Mouse (Mus musculus) brown adipose tissue, adult 24 weeks (tissue): ENCODE results near the gene Hist1h2bj. TPM values are rescaled to one million over a fixed set of nuclear protein-coding genes. Genes with fewer than 3 reads are reported as not detected.
"Not testable (repeated sequence)": the region's sequence is repeated elsewhere in the genome, so short reads cannot be mapped to it uniquely, and the experiment has no call there.

ENCODE experiments used
- H3K27ac ChIP-seq: fragments of 200-500 bp; replicated peaks from 2 replicates; pipeline ENCODE4 v1.5.1; 2012; ENCODE audit warnings: low read depth, mild to moderate bottlenecking, low read length
- H3K4me1 ChIP-seq: fragments of 200-500 bp; 2 replicates; pipeline ENCODE4 v1.6.1; 2012; ENCODE audit warnings: low read length, mixed read lengths; ENCODE audit not compliant: control insufficient read depth, insufficient read depth, insufficient read length
- H3K4me3 ChIP-seq: fragments of 200-500 bp; 2 replicates; pipeline ENCODE4 v1.5.1; 2012; ENCODE audit warnings: low read depth, mild to moderate bottlenecking, low read length, moderate library complexity; ENCODE audit not compliant: insufficient read depth
- polyA plus RNA-seq: library from polyadenylated mRNA; stranded (reverse); fragments of >200 nt; gene quantifications from 2 replicates; pipeline ENCODE4 v1.2.4, GENCODE M21; 2012; ENCODE audit not compliant: missing spikeins, insufficient read depth, insufficient read length

The Hist1h2bj gene
- polyA plus RNA-seq, 1 experiment: not detected

DNA sequence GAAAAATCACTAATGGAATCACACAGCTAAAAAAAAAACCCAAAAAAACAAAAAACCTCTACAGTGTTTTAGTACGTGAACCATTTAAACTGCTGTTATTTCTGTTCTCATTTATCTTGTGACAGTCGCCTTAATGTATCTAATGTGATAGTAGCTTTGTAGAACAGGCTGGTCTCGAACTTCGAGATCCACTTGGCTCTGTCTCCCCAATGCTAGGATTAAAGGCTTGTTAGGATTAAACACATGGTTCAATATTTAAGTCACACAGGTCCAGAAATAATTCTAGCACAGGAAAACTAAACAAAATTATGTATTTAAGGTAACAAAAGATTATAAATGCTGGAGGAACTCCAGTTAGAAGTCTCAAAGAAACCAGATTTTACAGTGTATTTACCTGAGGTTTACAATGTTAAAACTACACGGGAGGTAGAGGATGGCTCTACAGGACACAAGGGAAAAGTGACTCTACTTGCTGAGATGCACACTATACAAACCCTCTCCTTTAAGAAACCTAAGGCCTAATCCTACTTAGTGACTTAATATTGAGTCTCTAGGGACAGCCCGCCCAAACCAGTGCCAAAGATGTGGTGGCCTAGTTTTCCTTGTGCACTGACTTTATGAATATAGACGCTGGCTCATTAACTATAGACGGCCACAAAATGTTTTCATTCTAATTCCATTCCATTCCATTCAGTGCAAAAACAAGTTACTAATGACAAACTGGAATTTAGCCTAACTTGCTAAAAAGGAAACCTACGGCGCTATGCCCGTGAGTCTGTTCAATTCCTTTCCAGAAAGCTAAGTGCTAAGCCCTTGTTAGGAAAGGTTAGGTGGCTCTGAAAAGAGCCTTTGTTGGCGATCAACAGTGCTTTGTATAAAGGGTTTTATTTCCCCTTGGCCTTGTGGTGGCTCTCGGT lies 1.1 kb upstream of the Hist1h2bj start:
- no peaks in the 10 kb centered on the region; the same call in 1 of the 2 replicates for H3K4me1 ChIP-seq
- 0 out of 2 replicates have a peak overlapping the region, but pooled peaks have one; percentile 11 for H3K4me3 ChIP-seq
- H3K27ac ChIP-seq: no peak overlapping the region

GRCm38 (mm10) chr13:22043503-22044431 lies 753 bp downstream of the Hist1h2bj start:
- H3K4me1 ChIP-seq: no peaks in the 10 kb centered on the region; the same call in 1 of the 2 replicates
- peak overlapping the region; percentile 59 for H3K4me3 ChIP-seq
- H3K27ac ChIP-seq: no peak overlapping the region

- no peak overlapping the region for H3K27ac ChIP-seq
- H3K4me3 ChIP-seq: no peak overlapping the region
- H3K4me1 ChIP-seq: no peaks in the 10 kb centered on the region; the same call in 1 of the 2 replicates
Observed at GRCm38 (mm10) chr13:22044432-22045155, 1.6 kb downstream of the Hist1h2bj start.

DNA sequence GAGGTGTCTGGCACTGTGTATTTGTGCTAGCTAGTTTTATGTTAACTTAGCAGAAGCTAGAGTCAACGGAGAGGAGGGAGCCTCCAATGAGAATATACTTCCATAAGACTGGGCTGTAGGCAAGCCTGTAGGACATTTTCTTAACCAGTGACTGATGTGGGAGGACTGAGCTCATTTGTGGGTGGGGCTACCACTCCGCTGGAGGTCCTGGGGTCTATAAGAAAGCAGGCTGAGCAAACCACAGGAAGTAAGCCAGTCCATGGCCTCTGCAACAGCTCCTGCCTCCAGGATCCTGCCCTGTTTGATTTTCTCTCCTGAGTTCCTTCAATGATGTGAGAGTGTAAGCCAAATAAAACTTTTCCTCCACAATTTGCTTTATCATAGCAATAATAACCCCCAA lies 2.3 kb downstream of the Hist1h2bj start:
- no peak overlapping the region for H3K4me3 ChIP-seq
- no peak overlapping the region for H3K27ac ChIP-seq
- no peaks in the 10 kb centered on the region; the same call in 1 of the 2 replicates for H3K4me1 ChIP-seq

GRCm38 (mm10) chr13:22049041-22049440 lies 6.0 kb downstream of the Hist1h2bj start:
- Histone ChIP-seq H3K4me3 (no peak overlapping the region), H3K27ac (no peak overlapping the region), H3K4me1 (no peaks in the 10 kb centered on the region)

- no peak overlapping the region for H3K27ac ChIP-seq
- no peaks in the 10 kb centered on the region for H3K4me1 ChIP-seq
- H3K4me3 ChIP-seq: peak overlapping the region; percentile 70
Observed at GRCm38 (mm10) chr13:22049737-22050440, 6.9 kb downstream of the Hist1h2bj start.

DNA sequence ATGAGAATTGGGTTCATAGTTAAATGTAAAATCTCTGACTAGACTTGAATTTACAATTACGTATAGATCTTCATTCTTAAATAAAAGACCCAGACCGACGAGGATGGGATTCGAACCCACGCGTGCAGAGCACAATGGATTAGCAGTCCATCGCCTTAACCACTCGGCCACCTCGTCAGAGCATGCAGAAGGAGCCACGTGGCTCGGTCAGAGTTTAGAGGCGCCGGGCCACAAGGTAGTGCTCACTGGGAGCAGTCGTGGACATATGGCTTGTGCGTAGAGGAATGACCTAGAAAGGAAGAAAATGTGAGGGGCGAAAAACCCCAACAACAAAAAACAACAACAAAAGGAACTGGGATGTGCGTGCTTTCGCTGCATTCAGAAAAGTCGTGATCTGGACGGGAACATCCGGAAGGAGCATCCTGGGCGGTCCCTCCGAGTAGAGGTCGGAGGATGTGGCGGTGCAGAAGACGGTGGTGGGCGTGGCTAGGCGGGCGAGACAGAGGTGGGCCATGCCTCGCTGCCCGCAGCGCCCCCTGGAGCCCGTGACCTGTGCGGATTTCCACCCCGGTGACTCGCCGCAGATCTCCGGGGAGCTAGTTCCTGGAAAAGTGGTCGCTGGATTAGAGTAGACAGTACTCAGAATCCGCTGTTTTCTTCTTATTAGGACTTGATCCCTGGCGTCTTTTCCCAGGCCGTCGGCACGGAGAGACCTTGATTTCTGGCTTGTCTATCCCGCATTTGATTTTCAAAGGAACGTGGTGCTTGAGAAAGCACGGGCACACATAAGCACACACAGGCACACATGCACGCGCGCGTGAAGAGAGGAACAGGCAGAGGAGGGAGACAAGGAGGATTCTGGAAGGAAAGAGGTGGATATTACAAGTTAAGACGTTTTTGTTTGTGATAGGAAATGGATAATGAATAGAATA lies 7.8 kb downstream of the Hist1h2bj start:
- Histone ChIP-seq H3K27ac (no peak overlapping the region), H3K4me3 (peak overlapping the region; percentile 70), H3K4me1 (0 out of 2 replicates have a peak, but pooled peaks cover 2% of the 10 kb centered on the region)

DNA sequence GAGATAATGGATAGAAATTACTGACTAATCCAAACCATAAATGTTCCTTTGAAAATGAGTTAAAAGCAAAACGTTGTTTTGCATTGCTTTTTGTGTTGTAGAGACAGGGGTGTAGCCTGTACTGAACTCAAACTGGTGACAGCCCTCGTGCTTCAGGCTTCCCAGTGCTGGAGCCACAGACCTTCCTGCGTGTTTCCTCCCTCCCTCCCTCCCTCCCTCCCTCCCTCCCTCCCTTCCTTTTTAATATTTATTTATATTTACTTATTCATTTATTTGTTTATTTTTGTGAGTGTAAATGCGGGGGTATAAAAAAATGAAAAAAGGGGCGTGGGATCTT lies 8.5 kb downstream of the Hist1h2bj start:
- peak overlapping the region; percentile 70; the same call in 1 of the 2 replicates for H3K4me3 ChIP-seq
- 0 out of 2 replicates have a peak, but pooled peaks cover 2% of the 10 kb centered on the region for H3K4me1 ChIP-seq
- H3K27ac ChIP-seq: no peak overlapping the region

- no peak overlapping the region for H3K4me3 ChIP-seq
- no peak overlapping the region for H3K27ac ChIP-seq
- 0 out of 2 replicates have a peak, but pooled peaks cover 2% of the 10 kb centered on the region for H3K4me1 ChIP-seq
Observed at GRCm38 (mm10) chr13:22053754-22054153, 10.7 kb downstream of the Hist1h2bj start.

DNA sequence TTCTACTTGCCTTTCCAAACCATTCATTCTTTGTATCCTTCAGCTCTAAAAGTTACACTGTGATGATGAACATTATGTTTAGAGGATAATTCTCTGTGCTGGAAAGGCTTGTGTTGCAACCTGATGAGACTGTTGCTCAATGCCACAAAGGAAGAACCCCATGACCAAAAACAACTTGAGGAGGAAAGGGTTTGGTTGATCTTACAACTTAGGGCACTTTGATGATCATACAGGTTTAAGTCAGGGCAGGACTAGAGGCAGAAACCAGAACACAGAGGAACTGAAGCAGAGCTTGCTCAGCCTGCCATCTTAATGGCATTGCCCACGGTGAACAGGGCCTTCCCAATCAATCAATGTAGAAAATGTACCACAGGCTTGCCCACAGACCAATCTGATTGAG lies 18.4 kb downstream of the Hist1h2bj start:
- H3K27ac ChIP-seq: no peak overlapping the region
- H3K4me3 ChIP-seq: no peak overlapping the region
- H3K4me1 ChIP-seq: no peaks in the 10 kb centered on the region

- H3K27ac ChIP-seq: no peak overlapping the region
- no peak overlapping the region for H3K4me3 ChIP-seq
- no peaks in the 10 kb centered on the region for H3K4me1 ChIP-seq
Observed at GRCm38 (mm10) chr13:22063468-22063867, 20.5 kb downstream of the Hist1h2bj start.

- not testable (repeated sequence) for H3K4me3 ChIP-seq, H3K27ac ChIP-seq, H3K4me1 ChIP-seq
Observed at GRCm38 (mm10) chr13:22084140-22084539, 41.1 kb downstream of the Hist1h2bj start, which contains the start of gene Vmn1r188. Gene Vmn1r188 (plus strand): TSS chr13:22084440.
